Mouse (Mus musculus): ENCODE results near the gene Oxnad1. TPM values are rescaled to one million over a fixed set of nuclear protein-coding genes. Genes with fewer than 3 reads are reported as not detected.
"Not testable (repeated sequence)": the region's sequence is repeated elsewhere in the genome, so short reads cannot be mapped to it uniquely, and the experiment has no call there.

The Oxnad1 gene
- polyA plus RNA-seq, 1 experiment from 2014 or later = 18.3 TPM

DNA sequence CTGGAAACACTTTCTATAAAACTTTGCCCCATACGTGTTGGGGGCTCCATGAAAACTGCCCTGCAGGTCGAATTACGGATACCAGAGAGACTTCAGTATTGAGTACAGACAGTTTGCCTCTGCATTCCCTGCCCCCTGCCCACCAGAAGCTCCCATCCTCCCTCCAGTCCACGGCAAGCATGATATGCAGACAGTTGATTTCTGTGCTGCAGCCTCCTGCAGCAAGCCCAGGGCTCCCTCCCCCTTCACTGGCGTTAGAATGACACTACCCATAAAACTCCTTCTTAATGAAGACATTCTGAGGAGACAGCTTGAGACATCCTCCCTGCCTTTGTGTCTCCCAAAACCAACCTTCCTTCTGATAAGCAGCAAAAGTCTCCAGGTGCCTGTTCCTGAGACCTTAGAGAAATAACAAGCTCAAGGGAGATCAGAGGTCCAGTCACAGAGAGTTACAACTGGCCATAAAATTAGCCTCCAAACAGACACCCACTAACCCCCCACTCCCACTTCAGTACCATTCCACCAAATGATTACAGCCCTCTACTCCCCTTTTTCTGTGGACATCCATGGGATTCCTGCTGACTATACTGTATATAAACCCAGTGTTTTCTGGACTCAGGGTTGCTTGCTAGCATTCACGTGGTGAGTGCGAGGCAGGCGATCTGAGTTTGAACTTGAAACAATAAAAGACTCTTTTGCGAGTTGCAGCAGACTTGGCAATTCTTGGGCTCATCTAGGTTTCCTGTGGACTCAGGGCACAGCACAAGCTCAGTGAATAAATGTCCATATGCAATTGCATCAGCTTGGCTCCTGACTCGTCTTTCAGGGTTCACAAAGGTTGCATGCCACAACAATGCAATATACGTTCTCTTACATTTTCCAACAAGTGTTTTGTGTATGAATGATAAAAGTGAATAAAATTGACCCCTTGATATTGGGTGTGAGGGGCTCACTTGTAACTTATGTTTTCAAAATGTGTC, 36.1 kb downstream of the Oxnad1 start:
- H3K27ac ChIP-seq (replicated peaks; ENCODE audit: low read depth, low read length) = no peak overlapping the region
- H3K27me3 ChIP-seq (ENCODE audit: control insufficient read depth, insufficient read depth, low read length) = no peaks in the 10 kb centered on the region
- WGBS = 40% methylated on average over 11 of the region's 11 CpGs
- no peaks in the 10 kb centered on the region for H3K9me3 ChIP-seq (ENCODE audit: control insufficient read depth, low read length)
- H3K4me1 ChIP-seq (ENCODE audit: control insufficient read depth, insufficient read depth, low read length) = no peaks in the 10 kb centered on the region
- H3K4me2 ChIP-seq (ENCODE audit: low read depth, severe bottlenecking) = no peak overlapping the region
- DNase-seq (ENCODE audit: low spot score) = no peak
- H3K36me3 ChIP-seq (ENCODE audit: control insufficient read depth, insufficient read depth, low read length) = no peaks in the 10 kb centered on the region
- no peak for ATAC-seq (ENCODE audit: insufficient number of reproducible peaks, low FRiP score, low TSS enrichment, low read depth)
- H3K4me3 ChIP-seq (ENCODE audit: low read depth, low read length) = no peak overlapping the region
- H3K9ac ChIP-seq (ENCODE audit: low read length) = no peak overlapping the region

GRCm38 (mm10) chr14:32121920-32122315, 36.7 kb downstream of the Oxnad1 start:
- no peak overlapping the region for H3K4me3 ChIP-seq (ENCODE audit: low read depth, low read length)
- 41% methylated on average over 2 of the region's 2 CpGs for WGBS
- no peak overlapping the region for H3K9ac ChIP-seq (ENCODE audit: low read length)
- H3K9me3 ChIP-seq (ENCODE audit: control insufficient read depth, low read length) = no peaks in the 10 kb centered on the region
- DNase-seq (ENCODE audit: low spot score) (peak; percentile 29), ATAC-seq (ENCODE audit: insufficient number of reproducible peaks, low FRiP score, low TSS enrichment, low read depth) (no peak)
- no peaks in the 10 kb centered on the region for H3K36me3 ChIP-seq (ENCODE audit: control insufficient read depth, insufficient read depth, low read length)
- H3K4me2 ChIP-seq (ENCODE audit: low read depth, severe bottlenecking) = no peak overlapping the region
- no peaks in the 10 kb centered on the region for H3K27me3 ChIP-seq (ENCODE audit: control insufficient read depth, insufficient read depth, low read length)
- no peaks in the 10 kb centered on the region for H3K4me1 ChIP-seq (ENCODE audit: control insufficient read depth, insufficient read depth, low read length)
- no peak overlapping the region for H3K27ac ChIP-seq (replicated peaks; ENCODE audit: low read depth, low read length)

DNA sequence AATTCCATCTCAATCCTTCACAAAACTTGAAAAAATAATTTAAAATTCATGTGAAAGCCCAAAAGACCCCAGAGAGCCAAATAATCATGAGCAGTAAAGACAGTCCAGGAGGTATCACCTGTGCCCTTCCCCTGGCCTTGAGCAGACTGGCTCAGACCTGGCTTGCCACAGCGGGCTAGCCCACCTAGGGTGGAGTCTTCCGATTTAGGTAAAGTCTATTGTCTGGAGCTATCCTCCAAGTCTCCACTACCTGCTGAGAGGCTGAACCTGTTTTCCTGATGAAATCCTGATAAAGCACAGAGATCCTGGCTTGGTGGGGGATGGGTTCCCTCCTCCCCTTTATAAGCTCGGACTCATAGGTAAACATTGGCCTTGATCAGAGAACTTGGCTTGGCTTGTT, 39.1 kb downstream of the Oxnad1 start:
- 78% methylated on average over 3 of the region's 3 CpGs for WGBS
- H3K4me3 ChIP-seq (ENCODE audit: low read depth, low read length) = no peak overlapping the region

DNA sequence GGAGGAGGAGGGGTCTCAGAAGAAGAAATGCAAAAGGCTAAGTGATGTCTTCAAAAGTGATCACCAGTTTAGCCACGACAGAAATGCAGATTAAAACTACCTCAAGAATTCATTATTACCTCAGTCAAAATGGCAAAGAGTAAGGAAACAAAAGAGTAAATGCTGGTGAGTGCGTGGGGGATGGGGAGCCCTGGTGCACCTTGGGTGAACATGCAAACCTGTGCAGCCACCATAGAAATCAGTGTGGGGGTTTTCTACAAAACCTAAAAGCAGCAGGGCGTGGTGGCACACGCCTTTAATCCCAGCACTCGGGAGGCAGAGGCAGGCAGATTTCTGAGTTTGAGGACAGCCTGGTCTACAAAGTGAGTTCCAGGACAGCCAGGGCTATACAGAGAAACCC, 40.1 kb downstream of the Oxnad1 start:
- not testable (repeated sequence) for H3K4me3 ChIP-seq (ENCODE audit: low read depth, low read length); H3K36me3 ChIP-seq (ENCODE audit: control insufficient read depth, insufficient read depth, low read length); H3K4me1 ChIP-seq (ENCODE audit: control insufficient read depth, insufficient read depth, low read length); H3K4me2 ChIP-seq (ENCODE audit: low read depth, severe bottlenecking); H3K9me3 ChIP-seq (ENCODE audit: control insufficient read depth, low read length); DNase-seq (ENCODE audit: low spot score); H3K27me3 ChIP-seq (ENCODE audit: control insufficient read depth, insufficient read depth, low read length); ATAC-seq (ENCODE audit: insufficient number of reproducible peaks, low FRiP score, low TSS enrichment, low read depth); H3K27ac ChIP-seq (replicated peaks; ENCODE audit: low read depth, low read length); H3K9ac ChIP-seq (ENCODE audit: low read length)
- 85% methylated on average over 5 of the region's 5 CpGs for WGBS

More for the DNA sequence above, 39.1 kb downstream of the Oxnad1 start:
- Histone ChIP-seq H3K9me3 (ENCODE audit: control insufficient read depth, low read length) (no peaks in the 10 kb centered on the region), H3K36me3 (ENCODE audit: control insufficient read depth, insufficient read depth, low read length) (no peaks in the 10 kb centered on the region), H3K27me3 (ENCODE audit: control insufficient read depth, insufficient read depth, low read length) (no peaks in the 10 kb centered on the region), H3K4me1 (ENCODE audit: control insufficient read depth, insufficient read depth, low read length) (no peaks in the 10 kb centered on the region), H3K27ac (replicated peaks; ENCODE audit: low read depth, low read length) (no peak overlapping the region), H3K9ac (ENCODE audit: low read length) (no peak overlapping the region), H3K4me2 (ENCODE audit: low read depth, severe bottlenecking) (no peak overlapping the region)
- ATAC-seq (ENCODE audit: insufficient number of reproducible peaks, low FRiP score, low TSS enrichment, low read depth) (no peak), DNase-seq (ENCODE audit: low spot score) (no peak)

DNA sequence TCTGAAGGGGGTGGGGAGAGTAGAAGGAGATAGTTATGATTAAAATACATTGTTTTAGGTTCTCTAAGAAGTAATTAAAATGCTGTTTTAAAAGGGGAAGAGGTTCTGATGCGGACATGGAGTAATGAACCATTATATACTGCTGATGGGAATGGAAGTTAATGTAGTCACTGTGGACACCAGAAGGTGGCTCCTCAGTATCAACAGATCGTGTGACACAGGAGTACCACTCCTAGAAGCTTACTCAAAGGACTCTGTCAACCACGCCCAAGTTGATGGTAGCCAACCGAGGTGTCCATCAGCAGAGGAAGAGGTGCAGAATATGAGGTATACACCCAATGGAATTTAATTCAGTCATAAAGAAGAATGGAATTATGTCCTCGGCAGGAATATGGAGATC, 43.2 kb downstream of the Oxnad1 start:
- no peak overlapping the region for H3K27ac ChIP-seq (replicated peaks; ENCODE audit: low read depth, low read length)
- 82% methylated on average over 5 of the region's 5 CpGs for WGBS
- no peaks in the 10 kb centered on the region for H3K4me1 ChIP-seq (ENCODE audit: control insufficient read depth, insufficient read depth, low read length)
- no peak overlapping the region for H3K4me2 ChIP-seq (ENCODE audit: low read depth, severe bottlenecking)
- no peaks in the 10 kb centered on the region for H3K9me3 ChIP-seq (ENCODE audit: control insufficient read depth, low read length)
- H3K4me3 ChIP-seq (ENCODE audit: low read depth, low read length) = no peak overlapping the region
- no peak for ATAC-seq (ENCODE audit: insufficient number of reproducible peaks, low FRiP score, low TSS enrichment, low read depth)
- H3K27me3 ChIP-seq (ENCODE audit: control insufficient read depth, insufficient read depth, low read length) = no peaks in the 10 kb centered on the region
- DNase-seq (ENCODE audit: low spot score) = no peak
- no peak overlapping the region for H3K9ac ChIP-seq (ENCODE audit: low read length)
- no peaks in the 10 kb centered on the region for H3K36me3 ChIP-seq (ENCODE audit: control insufficient read depth, insufficient read depth, low read length)

DNA sequence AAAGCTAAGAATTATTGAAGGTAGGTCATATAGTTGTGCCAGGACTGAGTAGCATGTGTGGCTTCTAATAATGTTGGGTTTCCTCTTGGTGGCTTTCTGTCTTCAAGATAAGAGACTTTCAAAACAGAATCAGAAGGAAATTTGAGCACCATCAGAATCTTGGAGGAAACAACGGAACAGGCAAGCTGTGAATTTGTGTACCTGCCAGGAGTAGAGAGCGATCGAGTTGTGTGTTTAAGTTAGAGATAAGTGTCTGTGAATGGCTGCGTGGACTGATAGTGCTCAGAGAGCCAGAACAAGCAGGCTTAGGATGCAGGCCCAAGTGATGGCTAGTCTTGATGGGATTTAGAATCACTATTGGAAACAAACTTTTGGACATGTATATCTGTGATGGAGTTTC, 46.7 kb downstream of the Oxnad1 start:
- WGBS = 86% methylated on average over 4 of the region's 4 CpGs
- Histone ChIP-seq H3K4me1 (ENCODE audit: control insufficient read depth, insufficient read depth, low read length) (0 out of 2 replicates have a peak, but pooled peaks cover 2% of the 10 kb centered on the region), H3K4me3 (ENCODE audit: low read depth, low read length) (no peak overlapping the region), H3K36me3 (ENCODE audit: control insufficient read depth, insufficient read depth, low read length) (no peaks in the 10 kb centered on the region), H3K4me2 (ENCODE audit: low read depth, severe bottlenecking) (no peak overlapping the region), H3K9ac (ENCODE audit: low read length) (no peak overlapping the region), H3K27me3 (ENCODE audit: control insufficient read depth, insufficient read depth, low read length) (no peaks in the 10 kb centered on the region), H3K9me3 (ENCODE audit: control insufficient read depth, low read length) (no peaks in the 10 kb centered on the region), H3K27ac (replicated peaks; ENCODE audit: low read depth, low read length) (no peak overlapping the region)
- ATAC-seq (ENCODE audit: insufficient number of reproducible peaks, low FRiP score, low TSS enrichment, low read depth) (no peak), DNase-seq (ENCODE audit: low spot score) (no peak)

DNA sequence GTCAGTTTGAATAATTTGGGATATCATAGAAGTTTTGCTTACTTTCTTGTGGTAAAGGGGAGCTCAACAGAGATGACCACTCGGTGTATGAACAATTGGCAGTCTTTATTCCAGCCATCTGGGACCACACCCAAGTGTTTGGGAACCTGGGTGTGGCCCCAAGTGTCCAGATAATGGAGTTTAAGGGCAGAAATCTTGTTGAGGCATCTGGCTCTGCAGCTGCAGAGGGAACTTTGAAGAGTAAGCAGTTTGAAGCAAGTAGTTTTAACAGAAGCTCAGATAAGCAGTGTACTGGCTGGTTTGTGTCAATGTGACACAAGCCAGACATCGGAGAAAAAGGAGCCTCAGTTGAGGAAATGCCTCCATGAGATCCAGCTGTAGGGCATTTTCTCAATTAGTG, 49.1 kb downstream of the Oxnad1 start:
- Histone ChIP-seq H3K9ac (ENCODE audit: low read length) (no peak overlapping the region), H3K4me3 (ENCODE audit: low read depth, low read length) (no peak overlapping the region), H3K4me2 (ENCODE audit: low read depth, severe bottlenecking) (no peak overlapping the region), H3K9me3 (ENCODE audit: control insufficient read depth, low read length) (no peaks in the 10 kb centered on the region), H3K4me1 (ENCODE audit: control insufficient read depth, insufficient read depth, low read length) (0 out of 2 replicates have a peak, but pooled peaks cover 2% of the 10 kb centered on the region), H3K36me3 (ENCODE audit: control insufficient read depth, insufficient read depth, low read length) (no peaks in the 10 kb centered on the region), H3K27me3 (ENCODE audit: control insufficient read depth, insufficient read depth, low read length) (no peaks in the 10 kb centered on the region), H3K27ac (replicated peaks; ENCODE audit: low read depth, low read length) (no peak overlapping the region)
- ATAC-seq (ENCODE audit: insufficient number of reproducible peaks, low FRiP score, low TSS enrichment, low read depth) (no peak), DNase-seq (ENCODE audit: low spot score) (no peak)
- 36% methylated on average over 2 of the region's 2 CpGs for WGBS

DNA sequence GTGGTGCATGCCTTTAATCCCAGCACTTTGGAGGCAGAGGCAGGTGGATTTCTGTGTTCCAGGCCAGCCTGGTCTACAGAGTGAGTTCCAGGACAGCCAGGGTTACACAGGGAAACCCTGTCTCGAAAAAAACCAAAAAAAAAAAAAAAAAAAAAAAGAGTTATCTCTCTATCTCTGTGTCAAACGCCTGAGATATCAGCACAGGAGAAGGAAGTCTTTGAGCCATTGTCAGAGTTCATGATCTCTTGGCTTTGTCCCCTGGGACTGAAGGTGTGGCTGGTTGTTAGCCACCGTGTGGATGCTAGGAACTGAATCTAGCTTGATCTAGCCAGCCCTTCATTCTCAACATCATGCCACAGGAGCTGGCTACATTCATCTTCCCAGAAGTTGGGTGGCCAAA, 51.3 kb downstream of the Oxnad1 start:
- not testable (repeated sequence) for DNase-seq (ENCODE audit: low spot score)

More for the DNA sequence above, 51.3 kb downstream of the Oxnad1 start:
- WGBS = 61% methylated on average over 3 of the region's 3 CpGs
- H3K4me3 ChIP-seq (ENCODE audit: low read depth, low read length); H3K27me3 ChIP-seq (ENCODE audit: control insufficient read depth, insufficient read depth, low read length); H3K36me3 ChIP-seq (ENCODE audit: control insufficient read depth, insufficient read depth, low read length); H3K4me2 ChIP-seq (ENCODE audit: low read depth, severe bottlenecking); H3K4me1 ChIP-seq (ENCODE audit: control insufficient read depth, insufficient read depth, low read length); H3K27ac ChIP-seq (replicated peaks; ENCODE audit: low read depth, low read length); H3K9ac ChIP-seq (ENCODE audit: low read length); ATAC-seq (ENCODE audit: insufficient number of reproducible peaks, low FRiP score, low TSS enrichment, low read depth); H3K9me3 ChIP-seq (ENCODE audit: control insufficient read depth, low read length): not testable (repeated sequence)
